Mouse (Mus musculus): ENCODE measurements around the gene Cpt1c.

- TF ChIP-seq CTCF (IDR thresholded peaks at IDR 0.05) (no peak), POLR2A (IDR thresholded peaks at IDR 0.05; ENCODE audit: insufficient read depth, low read depth, low read length) (no peak)
Measured at GRCm38 (mm10) chr7:44959281-44959680, 15.4 kb downstream of the Cpt1c start.

All from heart, adult 2 months (tissue).